Mouse (Mus musculus) brain, embryonic 14.5 days (tissue): ENCODE measurements around the gene Wasf1.

ENCODE experiments used
- CTCF ChIP-seq: fragments of 200-500 bp; IDR thresholded peaks from 2 replicates; pipeline ENCODE4 v1.5.1; 2012; ENCODE audit warnings: inconsistent platforms, mild to moderate bottlenecking, moderate library complexity, borderline replicate concordance; ENCODE audit not compliant: insufficient read depth, insufficient read length; ENCODE audit errors: extremely low read depth
- POLR2A ChIP-seq: fragments of 200-500 bp; IDR thresholded peaks from 2 replicates; pipeline ENCODE4 v1.6.1; 2012; ENCODE audit warnings: mild to moderate bottlenecking, inconsistent platforms, borderline replicate concordance; ENCODE audit not compliant: poor library complexity, insufficient read depth, insufficient read length, severe bottlenecking; ENCODE audit errors: extremely low read depth

DNA sequence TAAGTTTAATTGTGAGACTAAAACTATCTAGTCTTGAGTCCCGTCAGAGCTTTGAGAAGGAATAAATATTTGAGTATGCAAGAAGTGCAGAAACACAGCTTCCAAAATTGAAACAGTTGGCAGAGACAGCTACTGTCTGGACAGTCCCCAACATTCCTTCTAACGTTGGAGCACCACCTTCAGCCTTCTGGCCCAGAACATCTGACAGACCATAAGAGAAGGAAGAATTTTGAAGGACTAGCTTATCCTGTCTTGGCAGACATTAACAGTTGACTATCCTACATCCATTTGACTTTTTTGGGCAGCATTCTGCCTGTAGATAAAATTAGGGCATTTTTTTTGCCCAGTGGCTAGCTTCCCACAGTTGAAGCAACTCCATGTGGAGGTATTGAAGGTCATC lies 32.0 kb downstream of the Wasf1 start:
- TF ChIP-seq CTCF (no peak), POLR2A (no peak)
